Mouse (Mus musculus) thymus, adult 2 months (tissue): ENCODE results near the gene Peak1.

ENCODE experiments used
- CTCF ChIP-seq: fragments of 200-500 bp; IDR thresholded peaks from 2 replicates; pipeline ENCODE4 v1.5.1; 2012; ENCODE audit warnings: mild to moderate bottlenecking, control low read depth, low read length, moderate library complexity, borderline replicate concordance; ENCODE audit not compliant: control insufficient read depth, poor library complexity, insufficient read depth; ENCODE audit errors: extremely low read depth
- POLR2A ChIP-seq: fragments of 200-500 bp; IDR thresholded peaks from 2 replicates; pipeline ENCODE4 v1.6.1; 2012; ENCODE audit warnings: mild to moderate bottlenecking, low read length, control low read depth, moderate library complexity; ENCODE audit not compliant: control insufficient read depth, poor library complexity, insufficient read depth; ENCODE audit errors: extremely low read depth

- TF ChIP-seq CTCF (no peak), POLR2A (no peak)
Measured at GRCm38 (mm10) chr9:56244336-56244735, 173.5 kb downstream of the Peak1 start.
